Mouse (Mus musculus) cerebellum, adult 18-20 months (tissue): ENCODE measurements around the gene Macrod2.

Experiments
- DNase-seq, 2 experiments: peaks; one replicate each; pipeline ENCODE4 v3.0.0; 2021

The Macrod2 gene

GRCm38 (mm10) chr2:140819391-140820120, 424.4 kb downstream of the Macrod2 start:
- no peak for DNase-seq

GRCm38 (mm10) chr2:140822378-140822777, 427.3 kb downstream of the Macrod2 start:
- peak; percentile 57 to 71 for DNase-seq

- DNase-seq, result no peak
Observed at GRCm38 (mm10) chr2:140826241-140826640, 431.1 kb downstream of the Macrod2 start.

- DNase-seq, result no peak
Observed at GRCm38 (mm10) chr2:140828859-140829258, 433.8 kb downstream of the Macrod2 start.

- peak; percentile 49 to 59 for DNase-seq
Observed at GRCm38 (mm10) chr2:140830086-140830485, 435.0 kb downstream of the Macrod2 start.

- no peak for DNase-seq
Observed at GRCm38 (mm10) chr2:140839371-140839770, 444.3 kb downstream of the Macrod2 start.

GRCm38 (mm10) chr2:140839880-140840279, 444.8 kb downstream of the Macrod2 start:
- peak; percentile 49 to 50 for DNase-seq

- DNase-seq, result no peak
Observed at GRCm38 (mm10) chr2:140844030-140844429, 448.9 kb downstream of the Macrod2 start.

GRCm38 (mm10) chr2:140847817-140848428, 452.8 kb downstream of the Macrod2 start:
- DNase-seq, result no peak

GRCm38 (mm10) chr2:140853538-140853937, 458.4 kb downstream of the Macrod2 start:
- no peak for DNase-seq

- DNase-seq, result no peak
Observed at GRCm38 (mm10) chr2:140861356-140861755, 466.2 kb downstream of the Macrod2 start.

- DNase-seq, result peak; percentile 32 to 38
Observed at GRCm38 (mm10) chr2:140862736-140863135, 467.6 kb downstream of the Macrod2 start.

GRCm38 (mm10) chr2:140865636-140866035, 470.5 kb downstream of the Macrod2 start:
- DNase-seq, result no peak

GRCm38 (mm10) chr2:140867116-140867515, 472.0 kb downstream of the Macrod2 start:
- no peak for DNase-seq

GRCm38 (mm10) chr2:140885176-140885575, 490.1 kb downstream of the Macrod2 start:
- DNase-seq, result no peak

- DNase-seq, result no peak
Observed at GRCm38 (mm10) chr2:140890683-140891082, 495.6 kb downstream of the Macrod2 start.

- DNase-seq, result no peak
Observed at GRCm38 (mm10) chr2:140896396-140897082, 501.4 kb downstream of the Macrod2 start.

GRCm38 (mm10) chr2:140898408-140898985, 503.4 kb downstream of the Macrod2 start:
- peak; percentile 19 to 28 for DNase-seq

- DNase-seq, result no peak
Observed at GRCm38 (mm10) chr2:140905331-140905730, 510.2 kb downstream of the Macrod2 start.

- no peak for DNase-seq
Observed at GRCm38 (mm10) chr2:140906123-140906522, 511.0 kb downstream of the Macrod2 start.

GRCm38 (mm10) chr2:140911463-140911862, 516.4 kb downstream of the Macrod2 start:
- DNase-seq, result no peak

GRCm38 (mm10) chr2:140912179-140912578, 517.1 kb downstream of the Macrod2 start:
- no peak for DNase-seq

- no peak for DNase-seq
Observed at GRCm38 (mm10) chr2:140912931-140913330, 517.8 kb downstream of the Macrod2 start.
